Mouse (Mus musculus): ENCODE measurements around the gene Ifrd2. TPM values are rescaled to one million over a fixed set of nuclear protein-coding genes. Genes with fewer than 3 reads are reported as not detected.

The Ifrd2 gene
- polyA plus RNA-seq, 1 experiment from 2014 or later, result 44.6 TPM

GRCm38 (mm10) chr9:107552690-107553393, 34.6 kb upstream of the Ifrd2 start:
- H3K9me3 ChIP-seq (ENCODE audit: control insufficient read depth, low read length), result no peaks in the 10 kb centered on the region
- 77% methylated on average over 5 of the region's 5 CpGs for WGBS
- peak overlapping the region; percentile 45; the same call in 1 of the 2 replicates for H3K9ac ChIP-seq (ENCODE audit: low read length)
- peaks cover 22 to 43% of the 10 kb centered on the region in 2 experiments for H3K4me1 ChIP-seq (ENCODE audit: control insufficient read depth in 2 of 2, insufficient read depth in 2 of 2, low read length in 2 of 2)
- peaks cover 12% of the 10 kb centered on the region for H3K27me3 ChIP-seq (ENCODE audit: control insufficient read depth, insufficient read depth, low read length)
- H3K27ac ChIP-seq (replicated peaks in 1 of 2; ENCODE audit: control insufficient read depth in 1 of 2, insufficient read depth in 1 of 2, low read depth in 2 of 2, low read length in 2 of 2), result no peak overlapping the region
- H3K36me3 ChIP-seq (ENCODE audit: control insufficient read depth, insufficient read depth, low read length), result peaks cover 15% of the 10 kb centered on the region
- peak overlapping the region; percentile 96 for H3K4me2 ChIP-seq (ENCODE audit: low read length)
- peak overlapping the region in 1 of 2 experiments; percentile 79; a peak in 1 of 4 replicates for H3K4me3 ChIP-seq (ENCODE audit: control insufficient read depth in 1 of 2, insufficient read depth in 1 of 2, low read depth in 1 of 2, low read length in 2 of 2)
- no peak for ATAC-seq (ENCODE audit: insufficient number of reproducible peaks, insufficient read depth, low FRiP score, low read depth)

GRCm38 (mm10) chr9:107553541-107554318, 33.7 kb upstream of the Ifrd2 start:
- Histone ChIP-seq H3K4me1 (ENCODE audit: control insufficient read depth in 2 of 2, insufficient read depth in 2 of 2, low read length in 2 of 2) (peaks cover 22 to 43% of the 10 kb centered on the region in 2 experiments), H3K4me2 (ENCODE audit: low read length) (peak overlapping the region; percentile 96), H3K27ac (replicated peaks in 1 of 2; ENCODE audit: control insufficient read depth in 1 of 2, insufficient read depth in 1 of 2, low read depth in 2 of 2, low read length in 2 of 2) (peak overlapping the region; percentile 61 to 80), H3K36me3 (ENCODE audit: control insufficient read depth, insufficient read depth, low read length) (peaks cover 24% of the 10 kb centered on the region), H3K9me3 (ENCODE audit: control insufficient read depth, low read length) (no peaks in the 10 kb centered on the region), H3K27me3 (ENCODE audit: control insufficient read depth, insufficient read depth, low read length) (peaks cover 12% of the 10 kb centered on the region), H3K4me3 (ENCODE audit: control insufficient read depth in 1 of 2, insufficient read depth in 1 of 2, low read depth in 1 of 2, low read length in 2 of 2) (peak overlapping the region; percentile 59 to 79), H3K9ac (ENCODE audit: low read length) (peak overlapping the region; percentile 82)
- ATAC-seq (ENCODE audit: insufficient number of reproducible peaks, insufficient read depth, low FRiP score, low read depth), result peak; percentile 22
- 9% methylated on average over 36 of the region's 37 CpGs for WGBS

- Histone ChIP-seq H3K27me3 (ENCODE audit: control insufficient read depth, insufficient read depth, low read length) (peaks cover 12% of the 10 kb centered on the region), H3K4me3 (ENCODE audit: control insufficient read depth in 1 of 2, insufficient read depth in 1 of 2, low read depth in 1 of 2, low read length in 2 of 2) (peak overlapping the region; percentile 79 to 87), H3K36me3 (ENCODE audit: control insufficient read depth, insufficient read depth, low read length) (peaks cover 31% of the 10 kb centered on the region), H3K9ac (ENCODE audit: low read length) (peak overlapping the region; percentile 96), H3K4me1 (ENCODE audit: control insufficient read depth in 2 of 2, insufficient read depth in 2 of 2, low read length in 2 of 2) (peaks cover 22 to 43% of the 10 kb centered on the region in 2 experiments), H3K27ac (replicated peaks in 1 of 2; ENCODE audit: control insufficient read depth in 1 of 2, insufficient read depth in 1 of 2, low read depth in 2 of 2, low read length in 2 of 2) (peak overlapping the region; percentile 97 to 99), H3K9me3 (ENCODE audit: control insufficient read depth, low read length) (no peaks in the 10 kb centered on the region), H3K4me2 (ENCODE audit: low read length) (peak overlapping the region; percentile 96)
- WGBS, result under 1% methylated on average over 53 of the region's 53 CpGs
- peak; percentile 91 for ATAC-seq (ENCODE audit: insufficient number of reproducible peaks, insufficient read depth, low FRiP score, low read depth)
Measured at GRCm38 (mm10) chr9:107554319-107554825, 33.1 kb upstream of the Ifrd2 start.

- peaks cover 22 to 43% of the 10 kb centered on the region in 2 experiments for H3K4me1 ChIP-seq (ENCODE audit: control insufficient read depth in 2 of 2, insufficient read depth in 2 of 2, low read length in 2 of 2)
- H3K9ac ChIP-seq (ENCODE audit: low read length), result peak overlapping the region; percentile 96
- peaks cover 37% of the 10 kb centered on the region for H3K36me3 ChIP-seq (ENCODE audit: control insufficient read depth, insufficient read depth, low read length)
- H3K9me3 ChIP-seq (ENCODE audit: control insufficient read depth, low read length), result no peaks in the 10 kb centered on the region
- WGBS, result 0% methylated on average over 23 of the region's 23 CpGs
- peak overlapping the region; percentile 79 to 87 for H3K4me3 ChIP-seq (ENCODE audit: control insufficient read depth in 1 of 2, insufficient read depth in 1 of 2, low read depth in 1 of 2, low read length in 2 of 2)
- peak overlapping the region; percentile 97 to 99 for H3K27ac ChIP-seq (replicated peaks in 1 of 2; ENCODE audit: control insufficient read depth in 1 of 2, insufficient read depth in 1 of 2, low read depth in 2 of 2, low read length in 2 of 2)
- H3K4me2 ChIP-seq (ENCODE audit: low read length), result peak overlapping the region; percentile 96
- peak; percentile 23 for ATAC-seq (ENCODE audit: insufficient number of reproducible peaks, insufficient read depth, low FRiP score, low read depth)
- H3K27me3 ChIP-seq (ENCODE audit: control insufficient read depth, insufficient read depth, low read length), result peaks cover 9% of the 10 kb centered on the region
Measured at GRCm38 (mm10) chr9:107555031-107555457, 32.4 kb upstream of the Ifrd2 start.

- H3K9me3 ChIP-seq (ENCODE audit: control insufficient read depth, low read length), result no peaks in the 10 kb centered on the region
Measured at GRCm38 (mm10) chr9:107555701-107556100, 31.7 kb upstream of the Ifrd2 start.

GRCm38 (mm10) chr9:107556346-107556745, 31.1 kb upstream of the Ifrd2 start:
- Histone ChIP-seq H3K4me2 (ENCODE audit: low read length) (peak overlapping the region; percentile 96), H3K9ac (ENCODE audit: low read length) (peak overlapping the region; percentile 96), H3K27ac (replicated peaks in 1 of 2; ENCODE audit: control insufficient read depth in 1 of 2, insufficient read depth in 1 of 2, low read depth in 2 of 2, low read length in 2 of 2) (peak overlapping the region in 1 of 2 experiments; percentile 99; a peak in 1 of 4 replicates), H3K36me3 (ENCODE audit: control insufficient read depth, insufficient read depth, low read length) (peaks cover 50% of the 10 kb centered on the region), H3K4me1 (ENCODE audit: control insufficient read depth in 2 of 2, insufficient read depth in 2 of 2, low read length in 2 of 2) (peaks cover 17 to 36% of the 10 kb centered on the region in 2 experiments), H3K9me3 (ENCODE audit: control insufficient read depth, low read length) (no peaks in the 10 kb centered on the region), H3K27me3 (ENCODE audit: control insufficient read depth, insufficient read depth, low read length) (no peaks in the 10 kb centered on the region), H3K4me3 (ENCODE audit: control insufficient read depth in 1 of 2, insufficient read depth in 1 of 2, low read depth in 1 of 2, low read length in 2 of 2) (peak overlapping the region; percentile 22 to 79)
- no peak for ATAC-seq (ENCODE audit: insufficient number of reproducible peaks, insufficient read depth, low FRiP score, low read depth)
- WGBS, result 56% methylated on average over 3 of the region's 3 CpGs

More at GRCm38 (mm10) chr9:107555701-107556100, 31.7 kb upstream of the Ifrd2 start:
- peak overlapping the region; percentile 96 for H3K4me2 ChIP-seq (ENCODE audit: low read length)
- H3K4me1 ChIP-seq (ENCODE audit: control insufficient read depth in 2 of 2, insufficient read depth in 2 of 2, low read length in 2 of 2), result peaks cover 22 to 42% of the 10 kb centered on the region in 2 experiments
- peaks cover 44% of the 10 kb centered on the region for H3K36me3 ChIP-seq (ENCODE audit: control insufficient read depth, insufficient read depth, low read length)
- peak overlapping the region; percentile 96 for H3K9ac ChIP-seq (ENCODE audit: low read length)
- no peak for ATAC-seq (ENCODE audit: insufficient number of reproducible peaks, insufficient read depth, low FRiP score, low read depth)
- 19% methylated on average over 2 of the region's 2 CpGs for WGBS
- peak overlapping the region; percentile 97 to 99 for H3K27ac ChIP-seq (replicated peaks in 1 of 2; ENCODE audit: control insufficient read depth in 1 of 2, insufficient read depth in 1 of 2, low read depth in 2 of 2, low read length in 2 of 2)
- H3K4me3 ChIP-seq (ENCODE audit: control insufficient read depth in 1 of 2, insufficient read depth in 1 of 2, low read depth in 1 of 2, low read length in 2 of 2), result peak overlapping the region; percentile 79 to 87
- peaks cover 4% of the 10 kb centered on the region for H3K27me3 ChIP-seq (ENCODE audit: control insufficient read depth, insufficient read depth, low read length)

- Histone ChIP-seq H3K9me3 (ENCODE audit: control insufficient read depth, low read length) (no peaks in the 10 kb centered on the region), H3K36me3 (ENCODE audit: control insufficient read depth, insufficient read depth, low read length) (peaks cover 71% of the 10 kb centered on the region), H3K4me2 (ENCODE audit: low read length) (peak within 1 kb of the TSS; percentile 88), H3K27ac (replicated peaks in 1 of 2; ENCODE audit: control insufficient read depth in 1 of 2, insufficient read depth in 1 of 2, low read depth in 2 of 2, low read length in 2 of 2) (peak within 1 kb of the TSS; percentile 34 to 69; a peak in 3 of 4 replicates), H3K27me3 (ENCODE audit: control insufficient read depth, insufficient read depth, low read length) (no peaks in the 10 kb centered on the region), H3K9ac (ENCODE audit: low read length) (peak within 1 kb of the TSS; percentile 86), H3K4me3 (ENCODE audit: control insufficient read depth in 1 of 2, insufficient read depth in 1 of 2, low read depth in 1 of 2, low read length in 2 of 2) (peak within 1 kb of the TSS; percentile 72 to 75), H3K4me1 (ENCODE audit: control insufficient read depth in 2 of 2, insufficient read depth in 2 of 2, low read length in 2 of 2) (peaks cover 17 to 38% of the 10 kb centered on the region in 2 experiments)
- peak; percentile 83 for ATAC-seq (ENCODE audit: insufficient number of reproducible peaks, insufficient read depth, low FRiP score, low read depth)
- WGBS, result under 1% methylated on average over 46 of the region's 46 CpGs
Measured at GRCm38 (mm10) chr9:107563029-107563581, 24.3 kb upstream of the Ifrd2 start, which contains the start of gene Tusc2. TSS of gene Tusc2 (plus strand) at chr9:107563255.

All from heart, embryonic 14.5 days (tissue).